Mouse (Mus musculus) megakaryocyte, embryonic 14.5 days (primary cell): ENCODE results near the gene Tnpo2.

Experiments
- FLI1 ChIP-seq: IDR thresholded peaks from 2 replicates; pipeline ENCODE4 v1.6.1; 2012; ENCODE audit warnings: low read length, inconsistent platforms, mixed read lengths
- GATA1 ChIP-seq: IDR thresholded peaks from 3 replicates; pipeline ENCODE4 v1.6.1; 2012; ENCODE audit warnings: mixed read lengths, low read length, inconsistent platforms, borderline replicate concordance

- TF ChIP-seq GATA1 = no peak
- no peak for TF ChIP-seq FLI1
These were observed 58.3 kb downstream of the Tnpo2 start for GRCm38 (mm10) chr8:85095051-85095450.
